Mouse (Mus musculus) CH12.LX (cell line): Measurements from ENCODE around the gene Efcab5. TPM values are rescaled to one million over a fixed set of nuclear protein-coding genes. Genes with fewer than 3 reads are reported as not detected.

Source experiments
- DNase-seq: peaks from one replicate; pipeline ENCODE4 v3.0.0-alpha.2; 2013; ENCODE audit errors: extremely low read depth
- H3K27ac ChIP-seq: 2 replicates; pipeline ENCODE4 v1.5.1; 2012; ENCODE audit warnings: low read depth, mild to moderate bottlenecking, control low read depth, moderate library complexity; ENCODE audit not compliant: insufficient read depth
- H3K27me3 ChIP-seq: replicated peaks from 2 replicates; pipeline ENCODE3; 2012; ENCODE audit warnings: inconsistent platforms
- H3K36me3 ChIP-seq, 2 experiments: replicated peaks in 1 of 2; 2 replicates each; pipeline versions ENCODE3 to v1.6.1; 2012; ENCODE audit warnings: inconsistent platforms in 1 of 2, low read length in 1 of 2, mild to moderate bottlenecking in 1 of 2, mixed read lengths in 1 of 2, moderate library complexity in 1 of 2; ENCODE audit not compliant: control insufficient read depth in 1 of 2, insufficient read depth in 1 of 2
- H3K4me1 ChIP-seq, 2 experiments: 2 replicates each; pipeline ENCODE4 v1.6.1; 2012; ENCODE audit warnings: inconsistent platforms in 1 of 2, moderate library complexity in 1 of 2; ENCODE audit not compliant: insufficient read depth in 2 of 2, control insufficient read depth in 1 of 2
- H3K4me2 ChIP-seq: 2 replicates; pipeline ENCODE4 v1.6.1; 2012; ENCODE audit warnings: low read depth, mild to moderate bottlenecking, control low read depth; ENCODE audit not compliant: poor library complexity, insufficient read depth, severe bottlenecking
- H3K4me3 ChIP-seq, 3 experiments: fragments of 150-350 bp in 1 of 3; sonication (generic) in 1 of 3; replicated peaks in 1 of 3; 2 replicates each; pipeline versions ENCODE3 to v1.5.1; 2011 to 2012; ENCODE audit warnings: low read depth in 2 of 3, low read length in 2 of 3, mild to moderate bottlenecking in 2 of 3, moderate library complexity in 2 of 3, control low read depth in 1 of 3, improper control_type of control experiment in 1 of 3, inconsistent platforms in 1 of 3, mixed read lengths in 1 of 3; ENCODE audit not compliant: poor library complexity in 1 of 3
- H3K79me2 ChIP-seq: replicated peaks from 2 replicates; pipeline ENCODE4 v1.6.1; 2012; ENCODE audit warnings: mild to moderate bottlenecking, moderate library complexity; ENCODE audit not compliant: control insufficient read depth, poor library complexity, insufficient read depth, severe bottlenecking; ENCODE audit errors: extremely low read depth
- H3K9ac ChIP-seq: 2 replicates; pipeline ENCODE4 v1.6.1; 2012; ENCODE audit warnings: low read depth, mild to moderate bottlenecking, control low read depth, moderate library complexity; ENCODE audit not compliant: insufficient read depth
- H3K9me3 ChIP-seq: replicated peaks from 2 replicates; pipeline ENCODE3; 2012; ENCODE audit warnings: low read length, inconsistent platforms, mixed read lengths
- BHLHE40 ChIP-seq: IDR thresholded peaks from 2 replicates; pipeline ENCODE4 v1.6.1; 2011; ENCODE audit warnings: mild to moderate bottlenecking, low read depth, low read length, improper control_type of control experiment
- CTCF ChIP-seq, 2 experiments: IDR thresholded peaks in 1 of 2; conservative IDR thresholded peaks in 1 of 2; 2 replicates each; pipeline ENCODE4 v1.5.1; 2011 to 2012; ENCODE audit warnings: low read depth in 2 of 2, low read length in 2 of 2, improper control_type of control experiment in 1 of 2, inconsistent platforms in 1 of 2, mild to moderate bottlenecking in 1 of 2, moderate library complexity in 1 of 2
- E2F4 ChIP-seq: IDR thresholded peaks from 2 replicates; pipeline ENCODE4 v1.6.1; 2011; ENCODE audit warnings: low read depth, low read length, improper control_type of control experiment; ENCODE audit not compliant: insufficient replicate concordance
- ELF1 ChIP-seq: IDR thresholded peaks from 2 replicates; pipeline ENCODE4 v1.6.1; 2014; ENCODE audit warnings: low read depth, mild to moderate bottlenecking, inconsistent platforms, low read length, improper control_type of control experiment
- ETS1 ChIP-seq: conservative IDR thresholded peaks from 2 replicates; pipeline ENCODE4 v1.6.1; 2012; ENCODE audit warnings: low read depth, mild to moderate bottlenecking, inconsistent platforms, low read length, improper control_type of control experiment, moderate library complexity
- GABPA ChIP-seq: IDR thresholded peaks from 2 replicates; pipeline ENCODE4 v1.6.1; 2012; ENCODE audit warnings: low read depth, low read length, improper control_type of control experiment, inconsistent platforms; ENCODE audit not compliant: insufficient replicate concordance
- HCFC1 ChIP-seq: IDR thresholded peaks from 2 replicates; pipeline ENCODE4 v1.6.1; 2012; ENCODE audit warnings: low read depth, mild to moderate bottlenecking, inconsistent platforms, low read length, improper control_type of control experiment
- IRF4 ChIP-seq: IDR thresholded peaks from 2 replicates; pipeline ENCODE4 v1.6.1; 2014; ENCODE audit warnings: low read depth, mild to moderate bottlenecking, inconsistent platforms, low read length, improper control_type of control experiment
- JUN ChIP-seq: IDR thresholded peaks from 2 replicates; pipeline ENCODE4 v1.6.1; 2011; ENCODE audit warnings: low read depth, mild to moderate bottlenecking, low read length, improper control_type of control experiment, moderate library complexity; ENCODE audit not compliant: insufficient read depth
- JUND ChIP-seq: conservative IDR thresholded peaks from 2 replicates; pipeline ENCODE4 v1.6.1; 2011; ENCODE audit warnings: low read depth, low read length, improper control_type of control experiment
- MAFK ChIP-seq: IDR thresholded peaks from 2 replicates; pipeline ENCODE4 v1.6.1; 2011; ENCODE audit warnings: low read length, improper control_type of control experiment; ENCODE audit not compliant: insufficient replicate concordance
- MAX ChIP-seq: IDR thresholded peaks from 2 replicates; pipeline ENCODE4 v1.6.1; 2011; ENCODE audit warnings: low read length, improper control_type of control experiment
- MAZ ChIP-seq: IDR thresholded peaks from 2 replicates; pipeline ENCODE4 v1.6.1; 2012; ENCODE audit warnings: low read depth, mild to moderate bottlenecking, inconsistent platforms, low read length, improper control_type of control experiment, moderate library complexity
- MEF2A ChIP-seq: IDR thresholded peaks from 2 replicates; pipeline ENCODE4 v1.6.1; 2014; ENCODE audit warnings: low read depth, mild to moderate bottlenecking, inconsistent platforms, low read length, improper control_type of control experiment, borderline replicate concordance
- MYC ChIP-seq: IDR thresholded peaks from 2 replicates; pipeline ENCODE4 v1.6.1; 2011; ENCODE audit warnings: low read depth, mild to moderate bottlenecking, improper control_type of control experiment, low read length
- NELFE ChIP-seq: IDR thresholded peaks from 2 replicates; pipeline ENCODE4 v1.6.1; 2011; ENCODE audit warnings: low read depth, low read length, improper control_type of control experiment
- NRF1 ChIP-seq: IDR thresholded peaks from 2 replicates; pipeline ENCODE4 v1.6.1; 2014; ENCODE audit warnings: low read depth, mild to moderate bottlenecking, inconsistent platforms, low read length, improper control_type of control experiment, moderate library complexity
- PAX5 ChIP-seq: IDR thresholded peaks from 2 replicates; pipeline ENCODE4 v1.6.1; 2012; ENCODE audit warnings: low read length, inconsistent platforms, mixed read lengths
- POLR2AphosphoS2 ChIP-seq: IDR thresholded peaks from 2 replicates; pipeline ENCODE4 v1.6.1; 2011; ENCODE audit warnings: low read depth, low read length, improper control_type of control experiment
- RAD21 ChIP-seq: IDR thresholded peaks from 2 replicates; pipeline ENCODE4 v1.6.1; 2011; ENCODE audit warnings: low read depth, mild to moderate bottlenecking, low read length, improper control_type of control experiment, moderate library complexity
- SIN3A ChIP-seq: IDR thresholded peaks from 2 replicates; pipeline ENCODE4 v1.6.1; 2012; ENCODE audit warnings: low read length, improper control_type of control experiment, inconsistent platforms
- TBP ChIP-seq: conservative IDR thresholded peaks from 2 replicates; pipeline ENCODE4 v1.6.1; 2011; ENCODE audit warnings: low read depth, low read length, improper control_type of control experiment
- USF2 ChIP-seq: conservative IDR thresholded peaks from 2 replicates; pipeline ENCODE4 v1.6.1; 2011; ENCODE audit warnings: low read depth, low read length, improper control_type of control experiment
- ZC3H11A ChIP-seq: IDR thresholded peaks from 2 replicates; pipeline ENCODE4 v1.6.1; 2012; ENCODE audit warnings: low read depth, mild to moderate bottlenecking, inconsistent platforms, low read length, improper control_type of control experiment
- ZKSCAN1 ChIP-seq: IDR thresholded peaks from 2 replicates; pipeline ENCODE4 v1.6.1; 2012; ENCODE audit warnings: low read depth, inconsistent platforms, low read length, improper control_type of control experiment, borderline replicate concordance
- dilution Hi-C: fragments of 300-500 bp; cut with MboI; formaldehyde crosslinking; loops from 2 replicates; pipeline ENCODE4 v1.14.3; 2020; ENCODE audit warnings: low sequenced_read_pairs; ENCODE audit not compliant: extremely low pct_unique_long_range_greater_than_20kb, extremely low pct_ligation_motif_present
- in situ Hi-C: fragments of 300-500 bp; cut with MboI; formaldehyde crosslinking; loops from 3 replicates; pipeline ENCODE4 v1.14.3; 2019; ENCODE audit warnings: low sequenced_read_pairs, low pct_ligation_motif_present, low pct_unique_long_range_greater_than_20kb, mixed read lengths
- polyA plus RNA-seq: library from polyadenylated mRNA; unstranded; fragments of >175 nt; gene quantifications from 2 replicates; pipeline ENCODE4 v1.2.1, GENCODE M21; 2012; ENCODE audit warnings: low read depth; ENCODE audit not compliant: insufficient read length
- total RNA-seq, 2 experiments: library from RNA; depleted of rRNA; stranded (reverse); fragments of 300-350 nt in 1 of 2; fragments of >200 nt in 1 of 2; gene quantifications; 2 replicates each; pipeline ENCODE4 v1.2.3; 2012 to 2014

Efcab5 gene
- total and polyA plus RNA-seq, 3 experiments: 0.24 to 0.43 (median 0.38) TPM

- in situ Hi-C loops (no loop called here), dilution Hi-C loops (no loop called here)
- H3K4me3 ChIP-seq: no peak overlapping the region
- no peak overlapping the region for H3K9ac ChIP-seq
- no peak for DNase-seq
- H3K79me2 ChIP-seq: no peaks in the 10 kb centered on the region
- peaks cover 5% of the 10 kb centered on the region for H3K9me3 ChIP-seq
- H3K27me3 ChIP-seq: no peaks in the 10 kb centered on the region
- TF ChIP-seq ZC3H11A: no peak
- TF ChIP-seq E2F4: no peak
- no peak for TF ChIP-seq TBP
- TF ChIP-seq POLR2AphosphoS2: no peak
- no peak for TF ChIP-seq MYC
- no peak for TF ChIP-seq MAZ
- TF ChIP-seq ELF1: no peak
- no peak for TF ChIP-seq SIN3A
- no peak for TF ChIP-seq MAX
- TF ChIP-seq NELFE: no peak
- TF ChIP-seq RAD21: no peak
- no peak for TF ChIP-seq GABPA
- no peak for TF ChIP-seq MEF2A
- no peak for TF ChIP-seq ETS1
- TF ChIP-seq USF2: no peak
- no peak for TF ChIP-seq NRF1
- TF ChIP-seq MAFK: no peak
- H3K27ac ChIP-seq: no peak overlapping the region
- no peaks in the 10 kb centered on the region for H3K36me3 ChIP-seq
- H3K4me2 ChIP-seq: no peak overlapping the region
- peaks cover 3 to 15% of the 10 kb centered on the region in 2 experiments for H3K4me1 ChIP-seq
Measured at GRCm38 (mm10) chr11:77148774-77149173, 40.0 kb downstream of the Efcab5 start.

GRCm38 (mm10) chr11:77147753-77148152, 41.0 kb downstream of the Efcab5 start:
- H3K9me3 ChIP-seq: peaks cover 5% of the 10 kb centered on the region
- no peak overlapping the region for H3K27ac ChIP-seq
- no peak for DNase-seq
- peaks cover 3 to 12% of the 10 kb centered on the region in 2 experiments for H3K4me1 ChIP-seq
- no peak for TF ChIP-seq ETS1
- no peak for TF ChIP-seq HCFC1
- TF ChIP-seq RAD21: no peak
- no peak for TF ChIP-seq ZC3H11A
- no peak for TF ChIP-seq POLR2AphosphoS2
- TF ChIP-seq IRF4: no peak
- TF ChIP-seq NELFE: no peak
- TF ChIP-seq MAFK: no peak
- TF ChIP-seq BHLHE40: no peak
- TF ChIP-seq PAX5: no peak
- TF ChIP-seq JUND: no peak
- TF ChIP-seq CTCF (conservative IDR thresholded peaks at IDR 0.05 in 1 of 2, IDR thresholded peaks at IDR 0.05 in 1 of 2; ENCODE audit: low read depth in 2 of 2, low read length in 2 of 2): no peak
- TF ChIP-seq ZKSCAN1: no peak
- no peak for TF ChIP-seq USF2
- no peak for TF ChIP-seq JUN
- in situ Hi-C loops: no loop called here
- no peaks in the 10 kb centered on the region for H3K27me3 ChIP-seq
- no peak overlapping the region for H3K4me3 ChIP-seq
- dilution Hi-C loops: no loop called here
- H3K9ac ChIP-seq: no peak overlapping the region
- H3K79me2 ChIP-seq: no peaks in the 10 kb centered on the region
- H3K4me2 ChIP-seq: no peak overlapping the region
- no peaks in the 10 kb centered on the region for H3K36me3 ChIP-seq
